Mouse (Mus musculus) midbrain, embryonic 16.5 days (tissue): ENCODE measurements around the gene Dnase2a. TPM values are rescaled to one million over a fixed set of nuclear protein-coding genes. Genes with fewer than 3 reads are reported as not detected.

ENCODE experiments used
- ATAC-seq: fragments of 200-750 bp; cut with Nextera tagmentation; 2 replicates; pipeline ENCODE4 v1.8.0; 2017; ENCODE audit warnings: moderate TSS enrichment
- H3K27ac ChIP-seq: fragments of 300-500 bp; sonication (generic); 2 replicates; pipeline ENCODE4 v1.5.1; 2014; ENCODE audit warnings: mild to moderate bottlenecking, low read length, mixed read lengths
- H3K27me3 ChIP-seq: fragments of 300-500 bp; sonication (generic); 2 replicates; pipeline ENCODE4 v1.6.1; 2014; ENCODE audit warnings: low read depth, low read length, mixed read lengths; ENCODE audit not compliant: control insufficient read depth, insufficient read depth
- H3K36me3 ChIP-seq: fragments of 300-500 bp; sonication (generic); 2 replicates; pipeline ENCODE4 v1.6.1; 2014; ENCODE audit warnings: mild to moderate bottlenecking, low read length, moderate library complexity, mixed read lengths; ENCODE audit not compliant: control insufficient read depth, insufficient read depth
- H3K4me1 ChIP-seq: fragments of 300-500 bp; sonication (generic); 2 replicates; pipeline ENCODE4 v1.6.1; 2014; ENCODE audit warnings: mild to moderate bottlenecking, low read length, mixed read lengths; ENCODE audit not compliant: control insufficient read depth, insufficient read depth
- H3K4me2 ChIP-seq: fragments of 300-500 bp; sonication (generic); 2 replicates; pipeline ENCODE4 v1.6.1; 2014; ENCODE audit warnings: mild to moderate bottlenecking, low read length, mixed read lengths
- H3K4me3 ChIP-seq: fragments of 300-500 bp; sonication (generic); 2 replicates; pipeline ENCODE4 v1.5.1; 2014; ENCODE audit warnings: low read depth, mild to moderate bottlenecking, low read length, moderate library complexity, mixed read lengths
- H3K9ac ChIP-seq: fragments of 300-500 bp; sonication (generic); 2 replicates; pipeline ENCODE4 v1.6.1; 2014; ENCODE audit warnings: low read depth, low read length, mixed read lengths
- H3K9me3 ChIP-seq: fragments of 300-500 bp; sonication (generic); replicated peaks from 2 replicates; pipeline ENCODE4 v1.6.1; 2014; ENCODE audit warnings: mild to moderate bottlenecking, low read length, mixed read lengths; ENCODE audit not compliant: control insufficient read depth, poor library complexity, severe bottlenecking
- WGBS: fragments of 180-500 bp; shearing (Covaris S2); extraction: QIAGEN DNeasy Blood & Tissue Kit; methylation state at CpG from one replicate; pipeline ENCODE4 v1.1.7; 2014; 5-methylcytosine and 5-hydroxymethylcytosine counted together
- polyA plus RNA-seq: library from polyadenylated mRNA; unstranded; fragments of >200 nt; fragmentation: Nextera tagmentation; extraction: Ambion mirVana; gene quantifications from 2 replicates; pipeline ENCODE4 v1.2.1, GENCODE M21; 2015

The Dnase2a gene
- polyA plus RNA-seq, 1 experiment from 2014 or later = 6.1 TPM

DNA sequence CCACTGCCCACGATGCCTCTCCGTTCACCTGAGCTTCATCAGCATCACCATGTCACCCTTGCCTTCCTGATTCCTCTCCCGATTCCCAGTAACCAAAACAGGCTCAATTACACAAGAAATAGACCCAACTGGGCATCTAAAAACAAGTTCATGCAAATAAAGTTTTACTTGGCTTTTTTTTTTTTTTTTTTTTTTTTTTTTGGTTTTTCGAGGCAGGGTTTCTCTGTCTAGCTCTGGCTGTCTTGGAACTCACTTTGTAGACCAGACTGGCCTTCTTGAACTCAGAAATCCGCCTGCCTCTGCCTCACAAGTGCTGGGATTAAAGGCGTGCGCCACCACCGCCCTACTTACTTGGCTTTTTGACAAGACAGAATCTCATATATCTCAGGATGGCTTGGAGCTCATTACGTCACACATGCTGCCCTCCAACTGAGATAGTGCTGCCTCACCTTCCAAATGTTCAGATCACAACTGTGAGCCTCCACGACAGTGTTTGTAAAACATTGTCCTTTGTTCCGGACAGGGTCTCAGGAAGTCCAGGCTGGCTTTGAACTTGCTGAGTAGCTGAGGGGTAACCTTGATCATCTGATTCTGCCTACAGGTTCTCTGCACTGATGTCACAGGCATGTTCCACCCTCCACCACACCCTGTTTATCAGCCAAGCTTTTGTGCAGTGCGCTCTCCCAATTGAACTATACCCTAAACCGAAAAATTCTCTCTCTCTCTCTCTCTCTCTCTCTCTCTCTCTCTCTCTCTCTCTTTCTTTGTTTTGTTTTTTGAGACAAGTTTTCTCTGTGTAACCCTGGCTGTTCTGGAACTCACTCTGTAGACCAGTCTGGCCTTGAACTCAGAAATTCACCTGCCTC lies 29.5 kb downstream of the Dnase2a start:
- no peak for ATAC-seq
- Histone ChIP-seq H3K27ac (peak overlapping the region; percentile 98), H3K4me2 (peak overlapping the region; percentile 98), H3K36me3 (no peaks in the 10 kb centered on the region; the same call in 1 of the 2 replicates), H3K4me1 (peaks cover 24% of the 10 kb centered on the region), H3K9ac (peak overlapping the region; percentile 100), H3K9me3 (no peaks in the 10 kb centered on the region), H3K4me3 (peak overlapping the region; percentile 92), H3K27me3 (no peaks in the 10 kb centered on the region; the same call in 1 of the 2 replicates)
- WGBS = 66% methylated on average over 13 of the region's 13 CpGs

DNA sequence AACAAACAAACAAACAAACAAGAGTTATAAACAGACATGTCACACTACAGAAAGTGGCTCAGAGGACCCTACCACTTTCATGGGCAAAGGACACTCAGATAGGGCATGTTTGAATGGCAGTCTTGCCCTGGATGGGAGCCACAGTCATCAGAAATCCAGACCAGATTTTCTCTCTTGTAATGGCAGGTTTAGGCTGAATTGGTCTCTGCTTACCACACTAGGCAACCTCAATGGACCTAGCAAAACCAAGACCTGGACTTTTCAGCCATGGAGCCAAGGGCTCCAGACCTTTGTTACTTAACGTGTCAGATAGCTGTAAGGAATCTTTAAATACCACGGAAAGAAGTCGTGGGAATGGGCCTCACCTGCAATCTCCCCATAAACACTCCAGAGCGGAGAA lies 35.3 kb downstream of the Dnase2a start:
- Histone ChIP-seq H3K4me1 (peaks cover 33% of the 10 kb centered on the region), H3K27me3 (peaks cover 9% of the 10 kb centered on the region), H3K27ac (no peak overlapping the region), H3K36me3 (no peaks in the 10 kb centered on the region), H3K4me2 (peak overlapping the region; percentile 76), H3K4me3 (peak overlapping the region; percentile 81; the same call in 1 of the 2 replicates), H3K9ac (no peak overlapping the region), H3K9me3 (no peaks in the 10 kb centered on the region)
- no peak for ATAC-seq
- 17% methylated on average over 4 of the region's 4 CpGs for WGBS

DNA sequence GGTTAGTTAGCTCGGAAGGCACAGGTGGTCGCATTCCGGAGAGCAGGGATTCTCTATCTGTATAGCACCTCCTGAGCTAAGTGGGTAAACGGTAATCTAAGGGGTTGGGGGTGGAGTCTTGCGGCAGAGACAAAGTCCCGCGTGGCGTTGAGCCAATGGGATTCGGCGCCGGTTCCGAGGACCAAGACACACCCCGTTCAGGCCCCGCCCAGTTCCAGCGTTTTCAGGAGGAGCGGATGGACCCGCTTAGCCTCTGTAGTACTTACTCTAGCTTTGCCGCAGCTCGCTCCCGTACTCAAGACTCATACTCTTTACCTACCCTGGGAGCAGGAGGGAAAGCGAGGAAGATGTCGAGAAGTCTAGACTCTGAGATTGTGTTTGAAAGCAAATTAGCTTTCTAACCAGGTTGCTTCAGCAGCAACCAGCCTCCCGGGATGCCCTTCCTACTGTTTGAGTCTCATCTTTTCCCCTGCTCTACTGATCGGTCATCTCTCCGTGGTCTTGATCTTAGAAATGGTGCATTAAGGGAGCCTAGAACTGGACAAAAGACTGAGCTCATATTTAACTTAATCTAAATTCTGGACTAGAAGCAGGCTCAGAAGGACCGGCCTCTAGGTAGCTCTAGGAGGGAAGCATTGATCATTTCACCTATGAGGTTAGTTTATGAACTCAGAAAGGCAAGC lies 36.3 kb downstream of the Dnase2a start:
- H3K4me1 ChIP-seq = peaks cover 33% of the 10 kb centered on the region
- H3K9me3 ChIP-seq = no peaks in the 10 kb centered on the region
- H3K36me3 ChIP-seq = no peaks in the 10 kb centered on the region
- H3K27me3 ChIP-seq = peaks cover 9% of the 10 kb centered on the region
- WGBS = 2% methylated on average over 26 of the region's 26 CpGs
- H3K4me3 ChIP-seq = peak overlapping the region; percentile 81
- peak overlapping the region; percentile 87 for H3K9ac ChIP-seq
- peak overlapping the region; percentile 76 for H3K4me2 ChIP-seq
- ATAC-seq = peak; percentile 30; the same call in 1 of the 2 replicates
- peak overlapping the region; percentile 86 for H3K27ac ChIP-seq

GRCm38 (mm10) chr8:84945235-84945632 lies 36.9 kb downstream of the Dnase2a start:
- peak; percentile 70 for ATAC-seq
- Histone ChIP-seq H3K9ac (peak overlapping the region; percentile 87), H3K9me3 (no peaks in the 10 kb centered on the region), H3K4me2 (peak overlapping the region; percentile 76), H3K36me3 (no peaks in the 10 kb centered on the region), H3K4me1 (peaks cover 33% of the 10 kb centered on the region), H3K4me3 (peak overlapping the region; percentile 81), H3K27me3 (peaks cover 14% of the 10 kb centered on the region), H3K27ac (peak overlapping the region; percentile 86)
- WGBS = under 1% methylated on average over 11 of the region's 11 CpGs

GRCm38 (mm10) chr8:84945633-84946527 lies 37.5 kb downstream of the Dnase2a start:
- under 1% methylated on average over 25 of the region's 67 CpGs for WGBS
- peak overlapping the region; percentile 76 for H3K4me2 ChIP-seq
- H3K36me3 ChIP-seq = no peaks in the 10 kb centered on the region
- H3K9me3 ChIP-seq = no peaks in the 10 kb centered on the region
- H3K27me3 ChIP-seq = peaks cover 17% of the 10 kb centered on the region
- peak overlapping the region; percentile 81 for H3K4me3 ChIP-seq
- ATAC-seq = peak; percentile 57
- peak overlapping the region; percentile 87 for H3K9ac ChIP-seq
- peaks cover 33% of the 10 kb centered on the region for H3K4me1 ChIP-seq
- peak overlapping the region; percentile 86 for H3K27ac ChIP-seq

DNA sequence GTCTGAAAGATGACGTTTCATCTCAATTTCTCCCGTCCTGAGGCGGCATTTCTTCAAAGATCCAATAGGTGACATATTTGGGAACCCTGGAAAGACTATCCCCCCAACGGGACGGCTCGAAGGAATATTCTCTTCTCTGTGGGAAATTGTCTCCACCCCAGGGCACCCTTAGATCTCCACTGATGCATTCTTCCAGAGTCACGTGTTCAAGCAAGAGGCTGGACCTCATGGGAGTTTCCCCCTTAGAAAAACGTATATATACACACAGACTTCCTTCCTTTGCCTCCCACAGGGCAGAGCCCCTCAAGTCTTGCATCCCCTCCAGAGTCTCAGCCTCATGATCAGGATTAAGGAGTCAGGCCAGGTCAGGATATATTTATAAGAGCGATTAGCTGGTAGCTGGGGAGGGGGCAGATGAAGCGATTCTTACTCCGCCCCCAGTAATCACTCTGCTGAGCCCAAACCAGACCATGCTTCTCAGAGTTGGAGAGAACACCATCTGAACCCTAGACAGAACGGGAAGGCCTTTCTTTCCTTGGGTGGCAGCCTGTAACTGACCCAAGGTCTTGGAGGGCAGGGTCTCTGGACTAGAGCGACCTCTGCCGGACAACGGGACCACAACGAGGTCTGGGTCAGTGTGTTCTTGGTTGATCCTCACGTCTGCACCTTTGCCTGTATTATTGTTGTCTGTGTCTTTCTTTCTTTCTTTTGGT lies 38.3 kb downstream of the Dnase2a start, which contains the start of gene Rtbdn:
TSS of gene Rtbdn (plus strand) at position 464 of the 713 bp plus-strand sequence.
- Histone ChIP-seq H3K36me3 (no peaks in the 10 kb centered on the region), H3K9me3 (no peaks in the 10 kb centered on the region), H3K4me2 (peak within 1 kb of the TSS; percentile 76), H3K4me3 (peak within 1 kb of the TSS; percentile 81), H3K27me3 (peaks cover 17% of the 10 kb centered on the region), H3K9ac (peak within 1 kb of the TSS; percentile 87), H3K27ac (peak within 1 kb of the TSS; percentile 86), H3K4me1 (peaks cover 33% of the 10 kb centered on the region)
- 5% methylated on average over 17 of the region's 17 CpGs for WGBS
- peak; percentile 32; the same call in 1 of the 2 replicates for ATAC-seq

DNA sequence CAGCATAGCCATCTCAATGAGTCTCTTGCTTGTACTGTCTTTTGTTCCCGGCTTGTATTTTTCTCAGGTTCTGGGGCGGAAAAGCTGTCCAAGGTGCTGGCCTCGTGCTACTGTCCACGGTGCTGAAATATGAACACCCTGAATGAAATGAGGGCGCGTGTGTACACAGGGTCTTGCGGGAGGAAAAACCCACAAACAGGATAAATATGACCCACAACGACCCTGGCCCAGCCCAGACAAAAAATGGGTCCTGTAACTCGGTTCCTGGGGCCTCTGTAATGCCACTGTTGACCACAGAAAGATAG lies 38.8 kb downstream of the Dnase2a start:
- Histone ChIP-seq H3K4me2 (peak overlapping the region; percentile 76), H3K27ac (no peak overlapping the region; the same call in 1 of the 2 replicates), H3K4me1 (peaks cover 33% of the 10 kb centered on the region), H3K4me3 (peak overlapping the region; percentile 81), H3K27me3 (peaks cover 17% of the 10 kb centered on the region), H3K36me3 (no peaks in the 10 kb centered on the region), H3K9ac (peak overlapping the region; percentile 58), H3K9me3 (no peaks in the 10 kb centered on the region)
- no peak for ATAC-seq
- WGBS = 13% methylated on average over 9 of the region's 9 CpGs

GRCm38 (mm10) chr8:84949753-84950152 lies 41.4 kb downstream of the Dnase2a start:
- H3K4me2 ChIP-seq = no peak overlapping the region
- WGBS = 13% methylated on average over 12 of the region's 12 CpGs
- peaks cover 22% of the 10 kb centered on the region; the same call in 1 of the 2 replicates for H3K4me1 ChIP-seq
- no peak overlapping the region for H3K9ac ChIP-seq
- ATAC-seq = no peak
- peaks cover 21% of the 10 kb centered on the region for H3K27me3 ChIP-seq
- no peaks in the 10 kb centered on the region; the same call in 1 of the 2 replicates for H3K9me3 ChIP-seq
- H3K36me3 ChIP-seq = no peaks in the 10 kb centered on the region
- H3K27ac ChIP-seq = no peak overlapping the region
- no peak overlapping the region for H3K4me3 ChIP-seq
